Mouse (Mus musculus): ENCODE measurements around the gene P2ry2. TPM values are rescaled to one million over a fixed set of nuclear protein-coding genes. Genes with fewer than 3 reads are reported as not detected.

Gene P2ry2
- total RNA-seq (2021): under 1 TPM; 0.58 to 0.67 TPM

- DNase-seq (ENCODE audit: extremely low spot score in 1 of 2, low spot score in 2 of 2): no peak
- intact Hi-C loops (cut with DNase I): no loop called here
Observed at GRCm38 (mm10) chr7:101012541-101012940, at the start of gene P2ry2. TSS of gene P2ry2 (minus strand) at chr7:101012866.

GRCm38 (mm10) chr7:101062246-101062645 lies 49.6 kb upstream of the P2ry2 start:
- peak; percentile 56 to 67 for DNase-seq (ENCODE audit: extremely low spot score in 1 of 2, low spot score in 2 of 2)
- intact Hi-C loops (cut with DNase I): loop anchor here (5.0 kb wide), 2 partner anchors 170 to 225 kb away; no protein-coding TSS in a partner anchor

- DNase-seq (ENCODE audit: extremely low spot score in 1 of 2, low spot score in 2 of 2): peak; percentile 85 to 90
- intact Hi-C loops (cut with DNase I): loop anchor here (2.0 to 5.0 kb wide), 3 partner anchors 171 to 313 kb away; no protein-coding TSS in a partner anchor
Observed at GRCm38 (mm10) chr7:101061381-101061780, 48.7 kb upstream of the P2ry2 start.

- DNase-seq (ENCODE audit: extremely low spot score in 1 of 2, low spot score in 2 of 2): no peak
- intact Hi-C loops (cut with DNase I): loop anchor here (2.0 to 5.0 kb wide), 3 partner anchors 172 to 314 kb away; no protein-coding TSS in a partner anchor
Observed at GRCm38 (mm10) chr7:101060476-101060875, 47.8 kb upstream of the P2ry2 start.

- DNase-seq (ENCODE audit: extremely low spot score in 1 of 2, low spot score in 2 of 2): no peak
- intact Hi-C loops (cut with DNase I): no loop called here
Observed at GRCm38 (mm10) chr7:101059188-101059587, 46.5 kb upstream of the P2ry2 start.

GRCm38 (mm10) chr7:101057309-101057708 lies 44.6 kb upstream of the P2ry2 start:
- intact Hi-C loops (cut with DNase I): no loop called here
- DNase-seq (ENCODE audit: extremely low spot score in 1 of 2, low spot score in 2 of 2): no peak

GRCm38 (mm10) chr7:101053136-101053535 lies 40.5 kb upstream of the P2ry2 start:
- DNase-seq (ENCODE audit: extremely low spot score in 1 of 2, low spot score in 2 of 2): no peak
- intact Hi-C loops (cut with DNase I): loop anchor here (2.0 kb wide), 1 partner anchor 150 kb away; no protein-coding TSS in a partner anchor

GRCm38 (mm10) chr7:101051551-101052221 lies 39.0 kb upstream of the P2ry2 start:
- intact Hi-C loops (cut with DNase I): loop anchor here (1.0 to 2.0 kb wide), 2 partner anchors 63 to 149 kb away; no protein-coding TSS in a partner anchor
- DNase-seq (ENCODE audit: extremely low spot score in 1 of 2, low spot score in 2 of 2): peak in 1 of 2 experiments; percentile 53

- intact Hi-C loops (cut with DNase I): loop anchor here (1.0 kb wide), 1 partner anchor 63 kb away; no protein-coding TSS in a partner anchor
- DNase-seq (ENCODE audit: extremely low spot score in 1 of 2, low spot score in 2 of 2): no peak
Observed at GRCm38 (mm10) chr7:101050724-101051550, 38.3 kb upstream of the P2ry2 start.

GRCm38 (mm10) chr7:101049326-101050087 lies 36.8 kb upstream of the P2ry2 start:
- intact Hi-C loops (cut with DNase I): no loop called here
- DNase-seq (ENCODE audit: extremely low spot score in 1 of 2, low spot score in 2 of 2): no peak

- intact Hi-C loops (cut with DNase I): no loop called here
- DNase-seq (ENCODE audit: extremely low spot score in 1 of 2, low spot score in 2 of 2): no peak
Observed at GRCm38 (mm10) chr7:101048247-101048646, 35.6 kb upstream of the P2ry2 start.

GRCm38 (mm10) chr7:101043846-101044541 lies 31.3 kb upstream of the P2ry2 start:
- intact Hi-C loops (cut with DNase I): no loop called here
- DNase-seq (ENCODE audit: extremely low spot score in 1 of 2, low spot score in 2 of 2): no peak

- no peak for DNase-seq (ENCODE audit: extremely low spot score in 1 of 2, low spot score in 2 of 2)
- intact Hi-C loops (cut with DNase I): no loop called here
Observed at GRCm38 (mm10) chr7:101041977-101042749, 29.5 kb upstream of the P2ry2 start.

- intact Hi-C loops (cut with DNase I): no loop called here
Observed at GRCm38 (mm10) chr7:101041544-101041943, 28.9 kb upstream of the P2ry2 start.

GRCm38 (mm10) chr7:101033371-101033770 lies 20.7 kb upstream of the P2ry2 start:
- no peak for DNase-seq (ENCODE audit: extremely low spot score in 1 of 2, low spot score in 2 of 2)
- intact Hi-C loops (cut with DNase I): no loop called here

More at GRCm38 (mm10) chr7:101041544-101041943, 28.9 kb upstream of the P2ry2 start:
- no peak for DNase-seq (ENCODE audit: extremely low spot score in 1 of 2, low spot score in 2 of 2)

- DNase-seq (ENCODE audit: extremely low spot score in 1 of 2, low spot score in 2 of 2): no peak
- intact Hi-C loops (cut with DNase I): no loop called here
Observed at GRCm38 (mm10) chr7:101031234-101031633, 18.6 kb upstream of the P2ry2 start.

- intact Hi-C loops (cut with DNase I): no loop called here
Observed at GRCm38 (mm10) chr7:101030756-101031155, 18.1 kb upstream of the P2ry2 start.

GRCm38 (mm10) chr7:101029446-101029845 lies 16.8 kb upstream of the P2ry2 start:
- no peak for DNase-seq (ENCODE audit: extremely low spot score in 1 of 2, low spot score in 2 of 2)

More at GRCm38 (mm10) chr7:101030756-101031155, 18.1 kb upstream of the P2ry2 start:
- peak in 1 of 2 experiments; percentile 38 for DNase-seq (ENCODE audit: extremely low spot score in 1 of 2, low spot score in 2 of 2)

More at GRCm38 (mm10) chr7:101029446-101029845, 16.8 kb upstream of the P2ry2 start:
- intact Hi-C loops (cut with DNase I): no loop called here

Measured in left cerebral cortex, postnatal 10 days (tissue).